Mouse (Mus musculus): ENCODE data around the gene Chkb.

GRCm38 (mm10) chr15:89458942-89459341, 29.2 kb upstream of the Chkb start:
- TF ChIP-seq CTCF (IDR thresholded peaks at IDR 0.05; ENCODE audit: borderline replicate concordance, insufficient read depth, low read length) (no peak), POLR2A (IDR thresholded peaks at IDR 0.05; ENCODE audit: low read depth, low read length) (no peak)
